Mouse (Mus musculus) lung, adult 2 months (tissue): ENCODE measurements at regions not wholly inside any gene's neighbourhood (a gene's known extent, or its start where the extent isn't known, plus 50 kb on each side); places are given as distances from the start of the nearest gene placed in this dataset.

Source experiments
- DNase-seq: peaks from one replicate; pipeline ENCODE4 v3.0.0; 2022
- H3K4me1 ChIP-seq: fragments of 200-500 bp; 2 replicates; pipeline ENCODE4 v1.6.1; 2011; ENCODE audit warnings: low read length; ENCODE audit not compliant: control insufficient read depth, insufficient read depth
- H3K4me3 ChIP-seq: fragments of 200-500 bp; replicated peaks from 2 replicates; pipeline ENCODE3; 2011; ENCODE audit warnings: low read depth, mild to moderate bottlenecking, control low read depth, low read length; ENCODE audit errors: extremely low read depth
- CTCF ChIP-seq: fragments of 200-500 bp; IDR thresholded peaks from 2 replicates; pipeline ENCODE4 v1.5.1; 2011; ENCODE audit warnings: mild to moderate bottlenecking, low read length, control low read depth; ENCODE audit not compliant: insufficient read depth
- POLR2A ChIP-seq: fragments of 200-500 bp; IDR thresholded peaks from 2 replicates; pipeline ENCODE4 v1.6.1; 2011; ENCODE audit warnings: low read depth, mild to moderate bottlenecking, control low read depth, low read length, borderline replicate concordance; ENCODE audit errors: extremely low read depth
- WGBS: fragments of 180-500 bp; shearing (Covaris S2); methylation state at CpG from one replicate; pipeline ENCODE4 v1.1.7; 2018; 5-methylcytosine and 5-hydroxymethylcytosine counted together

- Histone ChIP-seq H3K4me3 (no peak overlapping the region), H3K4me1 (no peaks in the 10 kb centered on the region)
- 89% methylated on average over 9 of the region's 9 CpGs for WGBS
- no peak for TF ChIP-seq POLR2A
- no peak for TF ChIP-seq CTCF
- DNase-seq, result no peak
Measured at GRCm38 (mm10) chr12:102071888-102072619, 56.5 kb upstream of the Slc24a4 start.

- 83% methylated on average over 3 of the region's 3 CpGs for WGBS
- Histone ChIP-seq H3K4me1 (no peaks in the 10 kb centered on the region), H3K4me3 (no peak overlapping the region)
- DNase-seq, result no peak
- TF ChIP-seq POLR2A (no peak), CTCF (no peak)
Measured at GRCm38 (mm10) chr12:102073540-102073939, 55.0 kb upstream of the Slc24a4 start.

GRCm38 (mm10) chr12:102076298-102076697, 52.2 kb upstream of the Slc24a4 start:
- DNase-seq, result no peak
- no peaks in the 10 kb centered on the region for H3K4me1 ChIP-seq
- H3K4me3 ChIP-seq, result no peak overlapping the region
- TF ChIP-seq POLR2A, result no peak
- TF ChIP-seq CTCF, result no peak
- WGBS, result 60% methylated on average over 5 of the region's 5 CpGs
